Mouse (Mus musculus) intestine, embryonic 15.5 days (tissue): ENCODE measurements around the gene Crlf1. TPM values are rescaled to one million over a fixed set of nuclear protein-coding genes. Genes with fewer than 3 reads are reported as not detected.
A peak's percentile ranks its signal among the peaks of the same experiment; 100 is the strongest.

Experiments used
- ATAC-seq: fragments of 200-750 bp; cut with Nextera tagmentation; 2 replicates; pipeline ENCODE4 v1.8.0; 2017; ENCODE audit warnings: moderate TSS enrichment, moderate library complexity
- H3K27ac ChIP-seq: fragments of 300-500 bp; sonication (generic); 2 replicates; pipeline ENCODE4 v1.5.1; 2015; ENCODE audit warnings: mild to moderate bottlenecking, inconsistent platforms
- H3K27me3 ChIP-seq: fragments of 300-500 bp; sonication (generic); replicated peaks from 2 replicates; pipeline ENCODE4 v1.6.1; 2015; ENCODE audit warnings: inconsistent platforms
- H3K36me3 ChIP-seq: fragments of 300-500 bp; sonication (generic); 2 replicates; pipeline ENCODE4 v1.6.1; 2015; ENCODE audit warnings: inconsistent platforms
- H3K4me1 ChIP-seq: fragments of 300-500 bp; sonication (generic); replicated peaks from 2 replicates; pipeline ENCODE4 v1.6.1; 2015; ENCODE audit warnings: inconsistent platforms
- H3K4me2 ChIP-seq: fragments of 300-500 bp; sonication (generic); replicated peaks from 2 replicates; pipeline ENCODE4 v1.6.1; 2015; ENCODE audit warnings: mild to moderate bottlenecking, inconsistent platforms
- H3K4me3 ChIP-seq: fragments of 300-500 bp; sonication (generic); replicated peaks from 2 replicates; pipeline ENCODE4 v1.5.1; 2015; ENCODE audit warnings: inconsistent platforms
- H3K9ac ChIP-seq: fragments of 300-500 bp; sonication (generic); 2 replicates; pipeline ENCODE4 v1.6.1; 2015; ENCODE audit warnings: inconsistent platforms
- H3K9me3 ChIP-seq: fragments of 300-500 bp; sonication (generic); 2 replicates; pipeline ENCODE4 v1.6.1; 2016; ENCODE audit warnings: inconsistent platforms
- WGBS: fragments of 180-500 bp; shearing (Covaris S2); methylation state at CpG from one replicate; pipeline ENCODE4 v1.1.7; 2015; 5-methylcytosine and 5-hydroxymethylcytosine counted together
- polyA plus RNA-seq: library from polyadenylated mRNA; unstranded; fragments of >200 nt; fragmentation: Nextera tagmentation; extraction: Ambion mirVana; gene quantifications from 2 replicates; pipeline ENCODE4 v1.2.1, GENCODE M21; 2015

Crlf1 gene
- polyA plus RNA-seq, 1 experiment from 2014 or later = 1.2 TPM

DNA sequence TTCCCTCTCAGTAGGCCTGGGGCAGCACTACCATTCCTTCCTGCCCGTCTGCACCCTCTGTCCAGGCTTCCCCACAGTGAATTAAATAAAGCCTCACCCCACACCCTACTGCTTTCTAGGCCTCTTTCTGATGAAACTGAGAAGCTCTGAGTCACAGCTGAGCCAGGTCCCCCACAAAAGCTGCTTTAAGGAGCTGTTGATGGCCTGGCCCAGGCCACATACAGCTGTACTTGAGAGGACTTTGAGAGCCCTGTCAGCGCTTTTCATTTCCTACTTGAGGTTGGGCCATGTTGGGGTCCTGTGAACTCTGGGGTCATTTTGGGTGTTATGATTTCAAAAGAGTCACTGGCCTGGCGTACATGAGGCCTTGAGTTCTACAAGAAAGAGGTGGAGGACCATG, 42.3 kb downstream of the Crlf1 start:
- Histone ChIP-seq H3K36me3 (peaks cover 45% of the 10 kb centered on the region), H3K27ac (no peak overlapping the region), H3K27me3 (no peaks in the 10 kb centered on the region), H3K9ac (no peak overlapping the region), H3K4me3 (no peak overlapping the region), H3K4me2 (no peak overlapping the region), H3K4me1 (peaks cover 7% of the 10 kb centered on the region), H3K9me3 (no peaks in the 10 kb centered on the region)
- ATAC-seq = no peak
- 92% methylated on average over 3 of the region's 3 CpGs for WGBS

DNA sequence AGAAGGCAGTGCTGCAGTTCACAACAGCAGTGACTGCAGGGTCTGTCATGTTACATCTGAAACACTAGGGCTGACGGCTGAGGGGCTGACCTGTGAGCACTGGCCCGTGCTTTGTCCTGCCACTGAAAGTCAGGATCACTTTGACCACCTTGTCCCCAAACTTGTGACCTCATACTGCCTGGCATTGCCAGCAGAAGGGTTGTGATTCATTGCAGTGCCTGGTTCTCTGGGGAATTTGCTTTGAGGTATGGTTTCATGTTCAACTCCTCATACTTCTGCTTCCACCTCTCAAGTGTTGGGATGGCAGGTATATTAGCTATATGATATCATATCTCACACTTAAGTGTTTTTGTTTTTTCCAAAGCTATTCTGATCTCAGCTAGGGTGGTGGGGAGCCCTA, 42.7 kb downstream of the Crlf1 start:
- 86% methylated on average over 2 of the region's 2 CpGs for WGBS
- H3K9me3 ChIP-seq = no peaks in the 10 kb centered on the region
- no peak overlapping the region for H3K4me2 ChIP-seq
- no peak overlapping the region for H3K9ac ChIP-seq
- no peaks in the 10 kb centered on the region for H3K27me3 ChIP-seq
- ATAC-seq = no peak
- H3K4me1 ChIP-seq = peaks cover 12% of the 10 kb centered on the region
- H3K27ac ChIP-seq = no peak overlapping the region
- peaks cover 43% of the 10 kb centered on the region for H3K36me3 ChIP-seq
- H3K4me3 ChIP-seq = no peak overlapping the region

DNA sequence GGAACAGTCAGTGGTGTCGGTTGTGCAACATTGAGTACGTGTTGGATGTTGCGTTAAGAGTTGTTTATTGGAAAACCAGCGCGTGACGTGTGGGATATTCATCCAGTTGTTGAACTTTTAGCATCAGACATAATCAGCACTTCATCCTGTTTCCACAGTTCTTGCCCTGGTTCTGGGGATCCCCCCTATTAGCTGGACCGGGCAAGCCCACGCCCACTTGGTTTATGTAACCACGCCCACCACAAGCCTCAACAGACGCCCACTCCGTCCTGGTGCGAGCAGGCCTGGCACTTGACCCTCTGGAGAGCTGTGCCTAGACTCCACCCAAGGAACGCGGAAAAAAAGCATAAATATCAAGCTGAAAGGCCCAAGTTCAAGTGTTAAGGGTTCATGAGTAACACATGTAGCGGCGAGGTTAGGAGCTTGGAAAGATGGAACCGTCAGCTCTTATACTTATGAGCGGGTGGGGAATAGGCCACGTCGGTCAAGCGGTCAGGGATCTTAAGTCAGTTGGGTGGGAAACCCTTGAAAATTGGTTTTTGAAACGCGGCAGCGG, 45.1 kb downstream of the Crlf1 start:
- Histone ChIP-seq H3K36me3 (peaks cover 19% of the 10 kb centered on the region), H3K4me1 (peaks cover 22% of the 10 kb centered on the region), H3K27ac (peak overlapping the region; percentile 87), H3K27me3 (no peaks in the 10 kb centered on the region), H3K4me3 (peak overlapping the region; percentile 79), H3K4me2 (peak overlapping the region; percentile 97), H3K9ac (peak overlapping the region; percentile 87), H3K9me3 (no peaks in the 10 kb centered on the region)
- peak; percentile 29 for ATAC-seq
- 11% methylated on average over 24 of the region's 24 CpGs for WGBS

DNA sequence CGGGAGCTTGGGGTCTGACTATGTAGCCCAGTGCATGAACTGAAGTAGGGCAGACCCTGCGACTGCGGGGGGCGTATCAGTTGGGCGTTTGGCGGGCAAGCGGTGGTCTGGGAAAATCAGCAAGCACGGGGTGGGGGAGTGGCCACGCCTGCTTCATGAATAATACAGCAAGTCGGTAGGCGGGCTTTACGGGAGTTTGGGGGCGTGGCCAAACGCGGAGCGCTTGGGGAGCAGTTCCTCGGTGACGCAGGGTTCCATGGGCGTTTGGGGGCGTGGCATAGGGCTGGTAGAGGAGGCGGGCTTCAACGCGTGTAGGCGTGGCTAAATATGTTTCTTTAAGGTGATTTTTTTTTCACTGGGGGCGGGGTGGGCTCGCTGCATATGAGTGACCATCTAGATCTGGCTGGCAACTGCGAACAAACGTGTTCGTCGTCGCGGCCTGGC, 45.7 kb downstream of the Crlf1 start:
- Histone ChIP-seq H3K9me3 (no peaks in the 10 kb centered on the region), H3K4me3 (peak overlapping the region; percentile 79), H3K27ac (peak overlapping the region; percentile 90), H3K4me1 (peaks cover 25% of the 10 kb centered on the region), H3K9ac (peak overlapping the region; percentile 87), H3K27me3 (no peaks in the 10 kb centered on the region), H3K36me3 (peaks cover 16% of the 10 kb centered on the region), H3K4me2 (peak overlapping the region; percentile 97)
- WGBS = under 1% methylated on average over 32 of the region's 32 CpGs
- ATAC-seq = peak; percentile 80

DNA sequence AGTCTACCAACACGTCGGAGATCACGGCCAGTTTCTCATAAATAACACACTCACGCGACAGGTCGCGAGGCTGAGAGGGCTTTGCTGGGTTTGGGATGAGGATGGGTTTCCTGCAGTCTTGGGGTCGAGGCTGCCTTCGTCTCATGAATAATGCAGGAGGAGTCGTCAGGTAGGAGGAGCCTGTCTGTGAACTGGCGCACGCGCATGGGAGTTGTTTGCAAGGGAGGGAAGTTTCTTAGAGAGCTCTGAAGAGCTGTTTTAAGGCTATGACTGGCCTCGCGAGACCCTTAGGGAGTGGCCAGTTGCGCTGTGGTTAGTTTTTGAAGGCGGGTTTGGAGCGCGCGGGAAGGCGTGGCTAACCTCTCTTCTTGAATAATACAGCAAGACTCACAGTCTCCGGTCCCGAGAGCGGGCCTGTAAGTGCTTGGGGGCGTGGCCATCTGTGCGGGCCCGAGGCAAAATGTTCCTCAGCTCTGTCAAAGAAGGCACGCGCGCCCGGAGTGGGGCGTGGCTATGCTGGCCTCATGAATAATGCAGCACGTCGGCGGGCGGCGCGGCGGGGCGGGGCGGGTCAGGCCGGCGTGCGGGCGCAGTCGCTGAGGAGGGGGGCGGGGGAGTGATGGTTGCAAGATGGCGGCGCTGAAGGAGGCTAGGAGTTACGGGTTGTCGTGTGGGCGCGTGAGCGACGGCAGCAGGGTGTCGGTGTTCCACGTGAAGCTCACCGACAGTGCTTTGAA, 46.3 kb downstream of the Crlf1 start, which contains the start of gene Ell:
Gene Ell (plus strand): TSS at position 381 of the 737 bp plus-strand sequence.
- H3K4me1 ChIP-seq = peaks cover 30% of the 10 kb centered on the region
- H3K4me2 ChIP-seq = peak within 1 kb of the TSS; percentile 97
- peak within 1 kb of the TSS; percentile 79 for H3K4me3 ChIP-seq
- H3K36me3 ChIP-seq = peaks cover 13% of the 10 kb centered on the region; the same call in 1 of the 2 replicates
- no peaks in the 10 kb centered on the region for H3K9me3 ChIP-seq
- no peaks in the 10 kb centered on the region for H3K27me3 ChIP-seq
- WGBS = under 1% methylated on average over 58 of the region's 58 CpGs
- H3K9ac ChIP-seq = peak within 1 kb of the TSS; percentile 87
- ATAC-seq = peak; percentile 93
- H3K27ac ChIP-seq = peak within 1 kb of the TSS; percentile 90

DNA sequence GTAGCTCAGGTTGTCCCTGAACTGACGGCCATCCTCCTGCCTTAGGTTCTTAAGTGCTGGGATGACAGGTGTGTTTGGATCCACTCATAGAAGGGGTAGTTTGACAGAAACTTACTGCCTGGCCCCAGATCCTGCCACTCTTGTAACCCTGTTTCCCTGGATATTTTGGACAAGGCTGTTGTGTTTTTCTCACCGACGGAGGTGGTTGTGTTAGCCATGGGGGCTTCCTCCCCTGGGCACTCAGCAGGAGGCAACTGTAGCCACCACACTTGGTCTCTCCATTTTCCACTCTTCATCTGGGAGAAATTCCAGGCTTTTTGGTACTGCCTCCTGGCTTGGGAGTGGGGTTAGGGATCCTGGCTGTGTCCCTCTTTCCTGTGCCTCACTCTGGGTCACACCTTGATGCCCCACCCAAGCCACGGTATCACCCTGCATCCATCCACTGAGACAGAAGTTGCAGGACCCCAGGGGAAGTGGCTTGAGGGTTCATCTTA, 47.1 kb downstream of the Crlf1 start:
- peak overlapping the region; percentile 90 for H3K27ac ChIP-seq
- H3K4me2 ChIP-seq = peak overlapping the region; percentile 97
- 0 out of 2 replicates have a peak, but pooled peaks cover 5% of the 10 kb centered on the region for H3K36me3 ChIP-seq
- peaks cover 32% of the 10 kb centered on the region for H3K4me1 ChIP-seq
- H3K9ac ChIP-seq = peak overlapping the region; percentile 87
- H3K9me3 ChIP-seq = no peaks in the 10 kb centered on the region
- ATAC-seq = no peak
- WGBS = 10% methylated on average over 4 of the region's 4 CpGs
- no peaks in the 10 kb centered on the region for H3K27me3 ChIP-seq
- H3K4me3 ChIP-seq = peak overlapping the region; percentile 79

DNA sequence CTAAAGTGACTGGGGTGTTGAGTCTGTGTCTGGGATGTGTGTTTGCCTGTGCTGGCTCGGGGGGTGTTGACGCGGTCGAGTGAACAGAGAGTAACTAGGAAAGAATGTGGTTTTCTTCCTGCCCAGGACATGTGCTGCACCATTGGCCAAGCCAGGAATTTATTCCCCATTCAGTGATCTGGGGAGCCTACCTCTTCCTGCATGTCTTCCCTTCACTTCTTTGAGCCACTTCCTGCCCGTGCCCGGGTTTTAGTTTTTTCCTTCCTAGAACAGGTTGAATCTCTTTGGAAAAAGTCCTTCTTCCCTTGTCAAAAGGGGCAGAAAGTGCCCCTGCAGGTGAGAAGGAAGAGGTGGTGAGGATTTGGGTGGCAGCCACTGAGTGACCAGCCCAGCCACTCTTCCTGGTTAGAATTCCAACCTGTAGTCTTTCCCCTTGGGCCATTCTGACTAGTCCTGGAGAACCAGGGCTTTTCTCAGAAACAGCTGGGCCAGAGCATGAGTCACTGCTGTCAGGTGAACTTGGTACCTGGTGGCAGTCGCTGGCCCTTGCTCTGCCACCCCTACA, 47.6 kb downstream of the Crlf1 start:
- no peaks in the 10 kb centered on the region for H3K27me3 ChIP-seq
- 35% methylated on average over 7 of the region's 7 CpGs for WGBS
- H3K9ac ChIP-seq = peak overlapping the region; percentile 87
- H3K4me1 ChIP-seq = peaks cover 32% of the 10 kb centered on the region
- peak overlapping the region; percentile 79 for H3K4me3 ChIP-seq
- peak overlapping the region; percentile 54 for H3K27ac ChIP-seq
- peak overlapping the region; percentile 97 for H3K4me2 ChIP-seq
- 0 out of 2 replicates have a peak, but pooled peaks cover 3% of the 10 kb centered on the region for H3K36me3 ChIP-seq
- H3K9me3 ChIP-seq = no peaks in the 10 kb centered on the region
- no peak for ATAC-seq

DNA sequence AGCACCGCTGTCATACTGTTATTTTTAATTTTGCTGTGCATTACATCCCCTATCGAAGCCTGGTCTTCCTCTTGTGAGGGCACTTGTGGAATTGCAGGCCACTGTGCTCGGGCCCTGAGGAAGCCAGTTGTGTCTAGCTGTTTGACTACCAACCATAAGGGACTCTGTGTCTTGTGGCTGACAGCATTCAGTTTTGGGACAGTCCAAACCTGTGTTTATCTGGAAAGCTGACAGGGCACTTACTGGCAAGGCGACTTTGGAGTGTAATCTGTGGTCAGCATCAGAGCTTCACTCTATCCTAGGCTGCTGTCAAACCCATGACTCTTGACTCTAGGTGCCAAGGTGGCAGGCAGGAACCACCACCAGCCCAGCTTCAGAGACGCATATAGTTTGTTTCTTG, 48.1 kb downstream of the Crlf1 start:
- ATAC-seq = no peak
- H3K9ac ChIP-seq = no peak overlapping the region; the same call in 1 of the 2 replicates
- peak overlapping the region; percentile 97 for H3K4me2 ChIP-seq
- H3K4me1 ChIP-seq = peaks cover 32% of the 10 kb centered on the region
- peak overlapping the region; percentile 79 for H3K4me3 ChIP-seq
- WGBS = 76% methylated on average over 5 of the region's 5 CpGs
- no peaks in the 10 kb centered on the region for H3K9me3 ChIP-seq
- H3K36me3 ChIP-seq = no peaks in the 10 kb centered on the region
- no peak overlapping the region for H3K27ac ChIP-seq
- no peaks in the 10 kb centered on the region for H3K27me3 ChIP-seq

DNA sequence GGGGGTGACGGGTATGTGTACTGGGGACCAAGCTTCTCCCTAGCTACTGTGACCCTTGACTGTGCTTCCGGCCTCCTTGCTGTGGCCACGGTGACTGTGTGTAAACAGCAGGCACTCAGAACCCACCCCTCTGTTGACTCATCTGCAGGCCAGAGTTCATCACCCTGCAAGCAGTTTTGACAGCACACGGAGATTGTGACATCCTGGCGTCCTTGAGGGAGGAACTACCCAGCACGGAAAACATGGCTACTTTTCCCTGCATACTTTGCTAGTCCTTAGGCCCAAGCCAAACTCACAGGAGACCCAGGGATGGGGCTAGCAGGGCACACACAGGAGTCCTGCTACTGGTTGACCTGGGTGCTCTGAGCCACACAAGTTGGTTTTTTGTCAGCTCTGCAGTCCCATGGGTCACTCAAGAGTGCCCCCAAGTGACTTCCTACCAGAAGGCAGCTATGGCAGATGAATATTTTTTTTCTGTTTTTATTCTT, 51.3 kb downstream of the Crlf1 start:
- ATAC-seq = no peak
- 34% methylated on average over 6 of the region's 6 CpGs for WGBS

DNA sequence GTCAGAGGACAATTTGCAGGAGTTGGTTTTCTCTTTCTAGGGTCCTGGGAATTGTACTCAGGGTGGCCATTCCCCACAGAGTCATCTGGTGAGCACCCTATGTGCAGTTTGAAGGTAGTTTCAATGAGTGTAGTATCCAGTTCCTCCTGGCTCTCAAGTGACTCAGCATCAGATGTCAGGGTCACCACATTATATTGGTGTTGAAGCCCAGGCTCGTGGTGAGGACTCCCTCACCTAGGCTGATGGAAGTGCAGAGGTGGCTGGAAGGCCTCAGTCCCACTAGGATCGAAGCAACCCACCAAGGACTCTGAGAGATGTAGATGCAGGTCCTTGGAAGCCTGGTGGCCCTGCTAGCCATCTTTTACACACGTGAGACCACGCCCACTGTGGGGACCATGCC, 53.5 kb downstream of the Crlf1 start:
- peaks cover 21% of the 10 kb centered on the region for H3K4me1 ChIP-seq
- no peak overlapping the region for H3K27ac ChIP-seq
- H3K27me3 ChIP-seq = no peaks in the 10 kb centered on the region
- H3K4me3 ChIP-seq = no peak overlapping the region
- no peaks in the 10 kb centered on the region for H3K36me3 ChIP-seq
- ATAC-seq = no peak
- WGBS = 82% methylated on average over 4 of the region's 4 CpGs
- H3K4me2 ChIP-seq = no peak overlapping the region
- no peak overlapping the region for H3K9ac ChIP-seq
- no peaks in the 10 kb centered on the region for H3K9me3 ChIP-seq

More for the DNA sequence above, 51.3 kb downstream of the Crlf1 start:
- no peaks in the 10 kb centered on the region for H3K9me3 ChIP-seq
- H3K27me3 ChIP-seq = no peaks in the 10 kb centered on the region
- no peak overlapping the region for H3K4me3 ChIP-seq
- H3K9ac ChIP-seq = no peak overlapping the region
- no peak overlapping the region; the same call in 1 of the 2 replicates for H3K4me2 ChIP-seq
- H3K27ac ChIP-seq = peak overlapping the region; percentile 14; the same call in 1 of the 2 replicates
- H3K4me1 ChIP-seq = peaks cover 34% of the 10 kb centered on the region
- H3K36me3 ChIP-seq = no peaks in the 10 kb centered on the region

DNA sequence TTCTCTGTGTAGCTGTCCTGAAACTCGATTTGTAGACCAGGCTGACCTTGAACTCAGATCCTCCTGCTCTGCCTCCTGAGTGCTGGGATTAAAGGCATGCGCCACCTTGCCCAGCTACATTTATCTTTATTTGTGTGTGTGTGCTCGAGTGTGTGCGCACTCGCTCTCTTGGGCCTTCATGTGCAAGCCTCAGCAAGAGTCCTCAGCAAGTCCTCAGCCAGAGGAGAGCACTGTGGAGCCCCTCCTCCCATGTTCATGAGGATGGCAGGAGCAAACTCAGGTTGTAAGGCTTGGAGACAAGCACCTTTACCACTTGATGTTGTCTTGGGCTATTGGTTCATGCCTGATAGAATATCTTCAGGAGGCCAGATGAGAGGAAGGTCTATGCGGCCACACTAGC, 54.8 kb downstream of the Crlf1 start:
- Histone ChIP-seq H3K4me1 (peaks cover 21% of the 10 kb centered on the region), H3K4me2 (no peak overlapping the region), H3K4me3 (no peak overlapping the region), H3K27ac (no peak overlapping the region), H3K9me3 (no peaks in the 10 kb centered on the region), H3K36me3 (no peaks in the 10 kb centered on the region), H3K27me3 (no peaks in the 10 kb centered on the region), H3K9ac (no peak overlapping the region)
- no peak for ATAC-seq
- WGBS = 87% methylated on average over 6 of the region's 6 CpGs
